Mouse (Mus musculus) lung, embryonic 15.5 days (tissue): ENCODE results near the gene Timm50. TPM values are rescaled to one million over a fixed set of nuclear protein-coding genes. Genes with fewer than 3 reads are reported as not detected.
A peak's percentile ranks its signal among the peaks of the same experiment; 100 is the strongest.

ENCODE experiments used
- ATAC-seq: fragments of 200-750 bp; cut with Nextera tagmentation; 2 replicates; pipeline ENCODE4 v1.8.0; 2017; ENCODE audit warnings: moderate number of reproducible peaks, borderline replicate concordance; ENCODE audit not compliant: low FRiP score, low TSS enrichment; ENCODE audit errors: extremely low read depth
- H3K27ac ChIP-seq: fragments of 300-500 bp; sonication (generic); 2 replicates; pipeline ENCODE4 v1.5.1; 2015; ENCODE audit warnings: moderate library complexity, mild to moderate bottlenecking, inconsistent platforms
- H3K27me3 ChIP-seq: fragments of 300-500 bp; sonication (generic); 2 replicates; pipeline ENCODE4 v1.6.1; 2015; ENCODE audit warnings: inconsistent platforms
- H3K36me3 ChIP-seq: fragments of 300-500 bp; sonication (generic); 2 replicates; pipeline ENCODE4 v1.6.1; 2015; ENCODE audit warnings: inconsistent platforms
- H3K4me1 ChIP-seq: fragments of 300-500 bp; sonication (generic); 2 replicates; pipeline ENCODE4 v1.6.1; 2015; ENCODE audit warnings: inconsistent platforms
- H3K4me2 ChIP-seq: fragments of 300-500 bp; sonication (generic); 2 replicates; pipeline ENCODE4 v1.6.1; 2015; ENCODE audit warnings: inconsistent platforms, mild to moderate bottlenecking, moderate library complexity
- H3K4me3 ChIP-seq: fragments of 300-500 bp; sonication (generic); 2 replicates; pipeline ENCODE4 v1.5.1; 2015; ENCODE audit warnings: mild to moderate bottlenecking, inconsistent platforms
- H3K9ac ChIP-seq: fragments of 300-500 bp; sonication (generic); 2 replicates; pipeline ENCODE4 v1.6.1; 2015; ENCODE audit warnings: inconsistent platforms
- H3K9me3 ChIP-seq: fragments of 300-500 bp; sonication (generic); 2 replicates; pipeline ENCODE4 v1.6.1; 2016; ENCODE audit warnings: inconsistent platforms
- WGBS: fragments of 180-500 bp; shearing (Covaris S2); methylation state at CpG from one replicate; pipeline ENCODE4 v1.1.7; 2015; 5-methylcytosine and 5-hydroxymethylcytosine counted together
- polyA plus RNA-seq: library from polyadenylated mRNA; unstranded; fragments of >200 nt; fragmentation: Nextera tagmentation; extraction: Ambion mirVana; gene quantifications from 2 replicates; pipeline ENCODE4 v1.2.1, GENCODE M21; 2015

The Timm50 gene
- 146 and 147 TPM in 2 replicates for polyA plus RNA-seq

DNA sequence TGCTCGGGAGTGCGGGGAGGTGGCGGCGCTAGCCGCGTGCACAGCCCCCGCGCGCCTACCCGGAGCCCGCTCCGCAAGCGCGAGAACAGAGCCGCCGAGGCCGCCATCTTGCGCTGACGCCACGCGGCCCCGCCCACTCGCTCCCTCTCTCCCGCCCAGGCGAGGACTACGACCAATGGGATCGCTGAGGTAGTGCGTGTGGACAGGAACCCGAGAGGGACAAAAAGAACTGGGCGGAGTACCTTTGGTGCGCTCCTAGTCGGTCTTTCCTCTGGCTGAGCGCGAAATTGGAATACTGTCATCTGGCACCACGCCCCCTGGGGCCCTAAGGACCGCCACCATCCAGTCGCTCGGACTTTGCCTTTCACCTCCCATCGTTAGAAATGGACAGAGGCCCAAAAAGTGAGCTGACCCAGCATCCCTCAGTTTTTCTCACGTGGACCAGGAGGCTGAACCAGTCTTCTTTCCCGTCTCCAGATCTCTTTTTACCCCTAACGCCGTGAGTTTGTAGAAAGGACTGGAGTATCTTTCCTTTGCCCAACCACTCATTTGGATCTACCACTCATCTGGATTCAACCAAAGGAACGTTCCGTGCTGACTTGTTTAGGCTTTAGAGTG is at the start of gene Timm50:
TSS of gene Timm50 (minus strand) at position 147 of the 618 bp plus-strand sequence.
- ATAC-seq = peak; percentile 97
- H3K9ac ChIP-seq = peak within 1 kb of the TSS; percentile 91
- H3K9me3 ChIP-seq = no peaks in the 10 kb centered on the region
- peaks cover 20% of the 10 kb centered on the region for H3K4me1 ChIP-seq
- H3K27me3 ChIP-seq = no peaks in the 10 kb centered on the region
- H3K27ac ChIP-seq = peak within 1 kb of the TSS; percentile 67
- H3K36me3 ChIP-seq = peaks cover 63% of the 10 kb centered on the region
- H3K4me3 ChIP-seq = peak within 1 kb of the TSS; percentile 96
- H3K4me2 ChIP-seq = peak within 1 kb of the TSS; percentile 80
- under 1% methylated on average over 40 of the region's 45 CpGs for WGBS

DNA sequence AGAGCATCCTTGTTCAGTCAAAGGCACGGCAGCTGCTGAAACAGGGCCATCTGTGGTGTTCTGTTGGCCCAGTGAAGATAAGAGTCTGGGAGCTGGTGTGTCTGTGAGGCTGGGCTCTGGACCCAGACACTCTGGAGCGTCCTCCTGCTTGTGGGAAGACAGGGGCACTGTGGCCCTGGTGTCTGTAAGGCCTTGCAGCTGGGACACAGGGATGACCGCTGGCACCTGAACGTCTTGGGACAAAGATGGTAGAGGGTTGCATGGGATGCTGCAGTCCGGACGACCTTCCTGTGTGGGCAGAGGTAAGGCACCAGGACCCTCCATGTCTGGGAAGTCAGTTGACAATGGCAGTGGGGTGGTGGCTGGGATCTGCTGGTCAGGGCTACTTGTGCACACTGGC is 48.4 kb upstream of the Timm50 start:
- no peak for ATAC-seq
- Histone ChIP-seq H3K27me3 (no peaks in the 10 kb centered on the region), H3K9me3 (no peaks in the 10 kb centered on the region), H3K4me2 (no peak overlapping the region), H3K9ac (no peak overlapping the region), H3K4me1 (peaks cover 26% of the 10 kb centered on the region), H3K27ac (no peak overlapping the region), H3K36me3 (peaks cover 55% of the 10 kb centered on the region), H3K4me3 (no peak overlapping the region)
- WGBS = 87% methylated on average over 6 of the region's 6 CpGs

DNA sequence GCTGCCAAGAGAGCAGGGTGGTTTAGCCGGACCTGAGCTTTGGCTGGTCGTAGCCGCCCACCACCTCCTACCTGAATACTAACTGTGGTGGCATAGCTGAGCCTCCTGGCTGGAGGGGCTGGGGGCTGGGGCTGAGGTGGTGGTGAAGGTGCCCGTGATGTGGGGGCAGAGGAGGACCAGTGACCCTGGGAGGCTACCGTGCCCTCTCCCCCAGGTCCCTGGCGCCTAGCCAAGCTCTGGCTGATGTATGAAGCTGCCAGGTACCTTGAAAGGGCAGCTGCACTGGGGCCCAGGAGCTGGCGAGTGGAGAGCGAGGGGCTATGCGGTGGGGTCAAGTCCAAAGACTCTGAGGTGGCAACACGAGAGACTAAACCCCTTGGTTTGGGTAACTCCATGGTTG is 48.0 kb upstream of the Timm50 start:
- Histone ChIP-seq H3K27ac (no peak overlapping the region), H3K4me3 (no peak overlapping the region), H3K9ac (no peak overlapping the region), H3K9me3 (no peaks in the 10 kb centered on the region), H3K27me3 (no peaks in the 10 kb centered on the region), H3K4me1 (peaks cover 26% of the 10 kb centered on the region), H3K36me3 (peaks cover 54% of the 10 kb centered on the region), H3K4me2 (no peak overlapping the region)
- ATAC-seq = no peak
- 84% methylated on average over 10 of the region's 10 CpGs for WGBS

DNA sequence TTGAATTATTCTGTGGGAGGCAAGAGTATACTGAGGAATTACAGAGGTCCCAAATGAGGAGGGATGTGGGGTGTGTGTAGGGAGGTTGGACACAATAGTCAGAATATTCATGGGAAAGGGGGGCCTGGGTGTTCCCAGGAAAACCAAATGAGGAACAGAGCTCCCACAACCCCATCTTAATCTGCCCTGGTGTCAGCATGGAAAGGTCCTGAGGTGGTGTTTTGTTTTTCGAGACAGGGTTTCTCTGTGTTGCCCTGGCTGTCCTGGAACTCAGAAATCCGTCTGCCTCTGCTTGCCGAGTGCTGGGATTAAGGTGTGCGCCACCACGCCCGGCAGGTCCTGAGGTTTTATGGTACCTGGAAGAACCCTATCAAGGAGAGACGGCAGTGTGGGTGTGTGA is 46.6 kb upstream of the Timm50 start:
- Histone ChIP-seq H3K9me3 (no peaks in the 10 kb centered on the region), H3K27me3 (no peaks in the 10 kb centered on the region), H3K27ac (peak overlapping the region; percentile 85), H3K4me3 (no peak overlapping the region), H3K4me2 (no peak overlapping the region), H3K4me1 (peaks cover 26% of the 10 kb centered on the region), H3K9ac (no peak overlapping the region), H3K36me3 (peaks cover 53% of the 10 kb centered on the region)
- WGBS = 48% methylated on average over 7 of the region's 7 CpGs
- no peak for ATAC-seq

DNA sequence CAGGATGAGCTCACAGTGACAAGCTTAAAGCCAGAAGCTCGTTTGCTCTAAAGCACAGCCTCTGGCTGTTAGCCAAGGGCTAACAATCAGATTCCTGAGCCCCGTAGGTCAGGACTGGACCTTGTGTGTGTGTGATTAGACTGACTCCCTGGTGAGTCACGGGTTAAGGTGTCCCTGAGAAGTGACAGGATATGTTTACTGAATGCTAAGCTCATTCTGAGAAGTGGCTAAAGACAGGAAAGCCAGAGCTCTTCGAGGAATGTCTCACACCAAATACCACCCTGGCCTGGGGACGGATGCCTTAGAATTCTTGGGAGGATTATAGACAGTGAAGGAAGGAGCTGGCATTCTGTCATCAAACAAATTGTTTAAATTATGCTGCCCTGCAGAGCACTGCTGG is 46.1 kb upstream of the Timm50 start:
- Histone ChIP-seq H3K4me2 (0 out of 2 replicates have a peak overlapping the region, but pooled peaks have one; percentile 0), H3K27ac (peak overlapping the region; percentile 85), H3K36me3 (peaks cover 54% of the 10 kb centered on the region), H3K9me3 (no peaks in the 10 kb centered on the region), H3K4me1 (peaks cover 26% of the 10 kb centered on the region), H3K9ac (no peak overlapping the region), H3K4me3 (no peak overlapping the region), H3K27me3 (no peaks in the 10 kb centered on the region)
- no peak for ATAC-seq
- 3% methylated on average over 5 of the region's 5 CpGs for WGBS

DNA sequence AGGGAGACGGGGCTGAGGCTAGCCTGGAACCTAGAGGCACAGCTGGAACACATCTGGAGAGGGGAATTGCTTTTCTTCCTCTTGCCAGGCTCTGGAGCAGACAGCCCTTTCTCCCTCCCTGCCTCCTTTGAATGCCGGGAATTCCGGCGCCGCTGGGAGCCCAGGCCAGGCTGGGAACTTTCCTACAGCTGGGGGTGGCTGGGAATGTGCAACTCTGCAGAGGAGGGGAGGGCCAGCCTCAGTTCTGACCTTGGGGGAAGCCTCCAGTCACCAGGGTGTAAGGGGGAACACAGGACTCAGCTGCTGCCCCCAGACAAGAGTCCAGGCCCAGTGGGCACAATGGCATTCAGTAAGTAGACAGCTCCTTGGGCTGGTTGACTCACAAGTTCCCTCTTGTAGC is 45.1 kb upstream of the Timm50 start:
- Histone ChIP-seq H3K27ac (peak overlapping the region; percentile 85), H3K9me3 (no peaks in the 10 kb centered on the region), H3K9ac (no peak overlapping the region; the same call in 1 of the 2 replicates), H3K27me3 (no peaks in the 10 kb centered on the region), H3K4me1 (peaks cover 29% of the 10 kb centered on the region), H3K4me3 (no peak overlapping the region), H3K36me3 (peaks cover 59% of the 10 kb centered on the region), H3K4me2 (no peak overlapping the region)
- 9% methylated on average over 5 of the region's 5 CpGs for WGBS
- peak; percentile 66 for ATAC-seq

DNA sequence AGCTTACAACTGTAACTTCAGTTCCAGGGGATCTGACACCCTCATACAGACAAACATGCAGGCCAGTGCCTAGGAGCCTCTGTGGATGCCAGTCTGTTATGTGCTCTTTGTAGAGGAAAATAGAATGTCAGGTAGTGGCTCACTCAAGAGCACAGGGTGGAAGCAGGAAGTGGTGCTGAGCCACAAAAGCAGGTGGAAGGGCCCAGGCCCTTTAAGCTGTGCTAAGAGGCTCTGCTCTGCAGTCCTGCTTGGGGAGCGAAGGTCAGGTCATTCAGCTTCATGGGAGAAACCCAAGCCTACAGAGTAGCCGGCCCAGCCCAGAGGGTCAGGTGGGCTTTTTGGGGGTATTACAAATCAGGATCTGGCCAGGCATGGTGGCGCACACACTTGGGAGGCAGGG is 43.3 kb upstream of the Timm50 start:
- WGBS = 76% methylated on average over 3 of the region's 3 CpGs
- no peak for ATAC-seq
- Histone ChIP-seq H3K27ac (no peak overlapping the region), H3K4me1 (peaks cover 35% of the 10 kb centered on the region), H3K9me3 (no peaks in the 10 kb centered on the region), H3K4me2 (no peak overlapping the region), H3K9ac (no peak overlapping the region), H3K27me3 (no peaks in the 10 kb centered on the region), H3K4me3 (no peak overlapping the region), H3K36me3 (peaks cover 44% of the 10 kb centered on the region)

DNA sequence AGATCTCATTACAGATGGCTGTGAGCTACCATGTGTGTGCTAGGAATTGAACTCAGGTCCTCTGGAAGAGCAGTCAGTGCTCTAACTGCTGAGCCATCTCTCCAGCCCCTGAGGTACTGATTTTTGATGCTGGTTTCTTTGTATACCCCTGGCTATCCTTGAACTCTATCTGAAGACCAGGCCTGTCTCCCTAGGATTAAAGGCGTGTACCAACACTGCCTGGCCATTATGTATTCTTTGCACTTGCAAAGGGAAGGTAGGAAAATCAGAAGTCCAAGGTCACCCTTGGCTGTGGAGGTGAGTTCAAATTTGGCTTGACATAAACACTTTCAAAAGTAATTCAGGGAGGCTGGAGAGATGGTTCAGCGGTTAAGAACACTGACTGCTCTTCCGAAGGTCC is 42.7 kb upstream of the Timm50 start:
- no peaks in the 10 kb centered on the region for H3K27me3 ChIP-seq
- no peak for ATAC-seq
- no peak overlapping the region for H3K4me3 ChIP-seq
- H3K9ac ChIP-seq = no peak overlapping the region
- 86% methylated on average over 3 of the region's 3 CpGs for WGBS
- no peak overlapping the region for H3K27ac ChIP-seq
- H3K9me3 ChIP-seq = no peaks in the 10 kb centered on the region
- H3K36me3 ChIP-seq = peaks cover 38% of the 10 kb centered on the region
- H3K4me2 ChIP-seq = no peak overlapping the region
- peaks cover 41% of the 10 kb centered on the region for H3K4me1 ChIP-seq

DNA sequence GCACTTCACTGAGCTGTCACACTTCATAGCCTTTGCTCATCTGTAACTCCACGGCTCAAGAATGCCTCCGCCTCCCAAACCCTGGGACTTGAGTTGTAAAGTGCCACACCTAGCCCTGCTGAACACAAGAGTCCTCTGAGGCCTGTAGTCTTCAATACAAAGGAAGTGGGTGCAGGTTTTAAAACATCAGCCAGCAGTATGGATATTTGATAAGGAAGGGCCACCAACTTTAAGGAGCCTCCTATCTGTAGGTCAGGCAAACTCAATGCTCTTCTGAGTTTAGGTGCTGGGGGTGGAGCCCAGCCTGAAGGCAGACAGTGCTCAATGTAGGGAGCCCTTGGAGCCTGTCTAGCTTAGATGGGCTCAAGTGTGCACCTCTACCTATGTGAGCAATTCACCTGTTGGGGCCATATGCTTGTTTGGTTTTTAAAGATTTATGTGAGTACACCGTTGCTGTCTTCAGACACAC is 42.3 kb upstream of the Timm50 start:
- Histone ChIP-seq H3K9me3 (no peaks in the 10 kb centered on the region), H3K4me1 (peaks cover 45% of the 10 kb centered on the region), H3K27ac (no peak overlapping the region), H3K4me3 (no peak overlapping the region), H3K36me3 (peaks cover 35% of the 10 kb centered on the region), H3K27me3 (no peaks in the 10 kb centered on the region), H3K4me2 (no peak overlapping the region), H3K9ac (no peak overlapping the region)
- WGBS = 84% methylated on average over 3 of the region's 3 CpGs
- ATAC-seq = no peak

DNA sequence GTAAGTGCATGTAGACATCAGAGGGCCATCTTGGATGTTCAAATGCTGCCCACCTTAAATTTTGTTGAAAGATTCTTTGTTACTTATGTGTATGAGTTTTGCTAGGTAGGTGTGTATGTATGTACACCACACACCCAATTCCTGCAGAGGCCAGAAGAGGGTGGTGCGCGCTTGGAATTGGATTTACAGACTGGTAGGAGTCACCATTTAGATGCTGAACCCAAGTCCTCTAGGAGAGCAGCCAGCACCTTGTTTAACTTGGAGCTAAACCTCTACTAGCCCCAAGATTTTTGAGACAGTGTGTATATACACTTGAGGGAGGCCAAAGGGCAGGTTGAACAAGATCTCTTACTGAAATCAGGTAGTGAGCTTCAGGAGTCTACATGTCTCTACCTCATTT is 41.4 kb upstream of the Timm50 start:
- Histone ChIP-seq H3K4me2 (no peak overlapping the region), H3K9me3 (no peaks in the 10 kb centered on the region), H3K4me1 (peaks cover 37% of the 10 kb centered on the region), H3K9ac (no peak overlapping the region), H3K36me3 (peaks cover 33% of the 10 kb centered on the region), H3K27ac (no peak overlapping the region), H3K27me3 (no peaks in the 10 kb centered on the region), H3K4me3 (no peak overlapping the region)
- no peak for ATAC-seq
- 89% methylated on average over 2 of the region's 2 CpGs for WGBS

DNA sequence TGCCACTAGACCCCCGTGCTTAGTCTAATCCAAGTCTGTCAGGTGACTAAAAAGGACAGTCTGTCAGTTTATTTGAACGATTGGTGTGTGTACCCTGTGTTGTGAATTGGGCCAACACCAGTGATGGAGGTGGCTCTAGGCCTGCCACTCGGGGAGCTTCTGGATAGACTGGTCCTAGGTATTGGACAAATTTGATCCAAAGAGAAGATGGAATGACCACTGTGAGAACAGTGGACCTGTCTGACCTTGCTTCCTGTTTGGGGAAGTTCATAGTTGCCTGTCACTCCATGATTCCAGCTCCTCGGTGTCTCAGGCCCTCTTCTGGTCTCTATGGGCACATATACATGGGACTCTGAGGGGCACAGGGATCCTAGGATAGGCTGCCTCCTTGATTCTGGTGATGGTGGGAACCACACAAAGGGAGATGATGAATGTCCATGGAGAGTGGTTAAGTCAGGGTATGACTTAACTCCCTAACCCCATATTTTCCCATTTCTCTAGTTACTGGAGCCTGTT is 39.9 kb upstream of the Timm50 start:
- Histone ChIP-seq H3K4me3 (peak overlapping the region; percentile 79), H3K4me1 (peaks cover 23% of the 10 kb centered on the region), H3K27ac (no peak overlapping the region), H3K36me3 (peaks cover 33% of the 10 kb centered on the region), H3K4me2 (peak overlapping the region; percentile 70), H3K9me3 (no peaks in the 10 kb centered on the region), H3K9ac (peak overlapping the region; percentile 95), H3K27me3 (no peaks in the 10 kb centered on the region)
- 27% methylated on average over 4 of the region's 4 CpGs for WGBS
- ATAC-seq = no peak

DNA sequence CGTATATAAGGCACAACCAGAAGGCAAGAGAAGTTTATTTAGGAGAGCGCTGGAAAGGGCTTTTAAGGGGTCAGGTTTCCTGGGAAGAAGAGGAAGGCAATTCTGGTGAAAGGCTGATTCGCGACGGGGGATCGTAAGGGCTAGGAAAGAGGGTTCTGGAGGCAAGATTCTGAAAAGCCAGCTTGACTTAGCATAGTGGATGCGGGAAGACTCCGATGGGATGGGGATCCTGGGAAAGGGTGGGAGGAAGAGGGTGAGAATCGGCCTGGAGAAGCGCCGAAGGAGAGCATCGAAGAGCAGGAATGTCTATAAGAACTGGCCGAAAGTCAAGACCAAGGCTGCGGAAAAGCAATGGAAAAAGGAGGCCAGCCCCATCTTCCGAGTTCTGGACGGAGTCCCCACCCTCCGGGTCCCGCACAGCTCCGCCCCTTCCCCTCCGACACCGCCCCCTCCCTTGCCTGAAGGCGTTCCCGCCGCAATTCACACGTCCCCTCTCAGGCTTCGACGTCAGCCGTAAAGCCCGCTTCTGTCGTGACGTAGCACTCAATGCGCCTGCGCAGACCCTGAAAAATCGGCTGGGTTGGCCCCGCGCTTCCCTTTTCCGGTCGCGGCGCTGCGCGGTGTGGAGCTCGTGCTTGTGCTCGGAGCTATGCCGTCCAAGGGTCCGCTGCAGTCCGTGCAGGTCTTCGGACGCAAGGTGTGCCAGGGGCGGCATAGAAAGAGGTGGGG is 38.4 kb upstream of the Timm50 start, which contains the start of gene Rps16:
TSS of gene Rps16 (plus strand) at position 498 of the 729 bp plus-strand sequence.
- Histone ChIP-seq H3K4me1 (peaks cover 20% of the 10 kb centered on the region), H3K27me3 (no peaks in the 10 kb centered on the region), H3K36me3 (peaks cover 33% of the 10 kb centered on the region), H3K9me3 (no peaks in the 10 kb centered on the region), H3K9ac (peak within 1 kb of the TSS; percentile 95), H3K27ac (peak within 1 kb of the TSS; percentile 86), H3K4me3 (peak within 1 kb of the TSS; percentile 79), H3K4me2 (peak within 1 kb of the TSS; percentile 70)
- WGBS = under 1% methylated on average over 49 of the region's 50 CpGs
- ATAC-seq = peak; percentile 96
